Mouse (Mus musculus): ENCODE data around the gene Adamtsl5. TPM values are rescaled to one million over a fixed set of nuclear protein-coding genes. Genes with fewer than 3 reads are reported as not detected.

Adamtsl5 gene
- polyA plus RNA-seq, 1 experiment from 2014 or later = 12.2 TPM

DNA sequence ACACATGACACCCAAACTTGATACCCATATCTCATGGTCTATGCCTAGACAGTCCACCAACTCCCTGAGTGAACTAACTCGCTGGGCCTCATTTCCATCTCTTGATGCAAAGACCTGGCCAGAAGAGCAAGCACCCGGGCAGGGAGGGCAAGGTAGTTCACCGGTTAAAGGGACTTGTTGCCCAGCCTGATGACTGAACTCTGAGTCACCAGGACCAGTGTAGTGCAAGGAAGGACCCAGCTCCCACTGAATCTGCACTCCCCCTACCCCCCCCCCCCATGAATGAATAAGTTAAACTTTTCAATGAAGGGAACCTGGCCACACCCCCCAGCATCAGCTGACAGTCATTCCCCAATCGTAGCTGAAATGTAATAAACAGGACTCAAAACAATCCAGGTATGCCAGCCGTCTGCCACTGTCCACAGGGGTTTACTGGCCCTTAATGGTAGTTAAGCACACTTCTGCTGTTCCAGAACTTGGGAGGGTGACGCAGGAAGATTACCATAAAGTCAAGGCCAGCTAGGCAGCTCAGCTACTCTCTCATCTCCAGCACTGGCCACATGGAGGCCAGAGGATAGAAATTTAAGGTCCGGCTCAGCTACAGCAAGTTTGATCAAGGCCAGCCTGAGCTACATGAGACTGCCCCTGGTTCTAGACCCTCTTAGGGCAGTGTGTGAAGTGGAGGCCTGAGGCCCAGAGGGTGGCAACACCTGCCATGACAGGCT is 34.6 kb upstream of the Adamtsl5 start:
- TF ChIP-seq EP300 (optimal IDR thresholded peaks at IDR 0.05) (no peak), CTCF (IDR thresholded peaks at IDR 0.05; ENCODE audit: low read depth) (no peak)
- Histone ChIP-seq H3K9me3 (ENCODE audit: control insufficient read depth, low read length) (no peaks in the 10 kb centered on the region), H3K4me2 (replicated peaks; ENCODE audit: low read depth) (no peak overlapping the region), H3K4me1 (replicated peaks; ENCODE audit: control insufficient read depth, insufficient read depth) (peaks cover 12% of the 10 kb centered on the region; the same call in 1 of the 2 replicates), H3K27me3 (ENCODE audit: control insufficient read depth, insufficient read depth, low read length) (no peaks in the 10 kb centered on the region), H3K27ac (replicated peaks) (no peak overlapping the region), H3K4me3 (ENCODE audit: low read depth, low read length) (no peak overlapping the region), H3K36me3 (ENCODE audit: control insufficient read depth, insufficient read depth, low read length) (peaks cover 16% of the 10 kb centered on the region), H3K9ac (ENCODE audit: low read length) (no peak overlapping the region)
- DNase-seq (ENCODE audit: low spot score) = no peak
- no peak for ATAC-seq (ENCODE audit: low FRiP score, low TSS enrichment)
- 77% methylated on average over 7 of the region's 7 CpGs for WGBS

DNA sequence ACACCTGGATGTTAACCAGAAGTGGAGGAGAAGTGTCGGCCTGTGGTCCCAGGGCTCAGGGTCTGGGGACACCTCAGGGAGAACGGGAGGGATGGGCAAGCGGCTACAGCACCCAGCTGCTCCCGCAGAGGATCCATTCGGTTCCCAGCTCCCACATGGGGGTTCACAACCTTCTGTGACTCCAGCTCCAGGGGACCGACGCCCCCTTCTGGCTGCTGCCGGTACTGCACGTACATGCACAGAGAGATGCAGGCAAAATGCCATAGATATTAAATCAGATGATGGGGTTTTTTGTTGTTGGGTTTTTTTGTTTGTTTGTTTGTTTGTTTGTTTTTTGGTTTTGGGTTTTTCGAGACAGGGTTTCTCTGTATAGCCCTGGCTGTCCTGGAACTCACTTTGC is 29.5 kb upstream of the Adamtsl5 start:
- WGBS = 47% methylated on average over 10 of the region's 10 CpGs
- Histone ChIP-seq H3K4me1 (replicated peaks; ENCODE audit: control insufficient read depth, insufficient read depth) (no peaks in the 10 kb centered on the region), H3K4me3 (ENCODE audit: low read depth, low read length) (no peak overlapping the region), H3K9ac (ENCODE audit: low read length) (no peak overlapping the region), H3K36me3 (ENCODE audit: control insufficient read depth, insufficient read depth, low read length) (peaks cover 16% of the 10 kb centered on the region), H3K4me2 (replicated peaks; ENCODE audit: low read depth) (no peak overlapping the region), H3K27ac (replicated peaks) (no peak overlapping the region), H3K27me3 (ENCODE audit: control insufficient read depth, insufficient read depth, low read length) (no peaks in the 10 kb centered on the region), H3K9me3 (ENCODE audit: control insufficient read depth, low read length) (no peaks in the 10 kb centered on the region)
- DNase-seq (ENCODE audit: low spot score) (no peak), ATAC-seq (ENCODE audit: low FRiP score, low TSS enrichment) (no peak)
- TF ChIP-seq CTCF (IDR thresholded peaks at IDR 0.05; ENCODE audit: low read depth) = peak; percentile 73
- TF ChIP-seq EP300 (optimal IDR thresholded peaks at IDR 0.05) = no peak

DNA sequence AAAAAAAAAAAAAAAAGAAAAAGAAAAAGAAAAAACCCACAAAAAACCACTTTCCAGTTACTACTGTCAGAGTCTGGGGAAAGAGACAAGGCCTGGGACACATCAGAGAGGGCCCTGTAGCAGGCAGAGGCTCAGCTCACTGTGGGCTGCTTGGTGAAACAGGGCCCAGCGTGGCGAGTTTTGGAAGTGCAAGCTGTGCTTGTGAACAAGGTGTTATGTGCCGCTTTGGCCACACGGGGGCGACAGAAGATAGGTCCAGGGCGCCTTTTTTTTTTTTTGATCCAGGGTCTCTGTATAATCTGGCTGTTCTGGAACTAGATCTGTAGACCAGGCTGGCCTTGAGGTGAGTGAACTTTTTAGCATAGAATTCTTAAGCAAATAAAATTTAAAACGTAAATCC is 27.9 kb upstream of the Adamtsl5 start:
- H3K27ac ChIP-seq (replicated peaks) = no peak overlapping the region
- ATAC-seq (ENCODE audit: low FRiP score, low TSS enrichment) (peak; percentile 64; the same call in 1 of the 2 replicates), DNase-seq (ENCODE audit: low spot score) (peak; percentile 94)
- no peak overlapping the region for H3K9ac ChIP-seq (ENCODE audit: low read length)
- no peak for TF ChIP-seq EP300 (optimal IDR thresholded peaks at IDR 0.05)
- peak; percentile 91 for TF ChIP-seq CTCF (IDR thresholded peaks at IDR 0.05; ENCODE audit: low read depth)
- no peak overlapping the region for H3K4me3 ChIP-seq (ENCODE audit: low read depth, low read length)
- H3K9me3 ChIP-seq (ENCODE audit: control insufficient read depth, low read length) = no peaks in the 10 kb centered on the region
- 3% methylated on average over 7 of the region's 7 CpGs for WGBS
- no peak overlapping the region for H3K4me2 ChIP-seq (replicated peaks; ENCODE audit: low read depth)
- H3K27me3 ChIP-seq (ENCODE audit: control insufficient read depth, insufficient read depth, low read length) = no peaks in the 10 kb centered on the region
- H3K36me3 ChIP-seq (ENCODE audit: control insufficient read depth, insufficient read depth, low read length) = peaks cover 6% of the 10 kb centered on the region
- no peaks in the 10 kb centered on the region for H3K4me1 ChIP-seq (replicated peaks; ENCODE audit: control insufficient read depth, insufficient read depth)

DNA sequence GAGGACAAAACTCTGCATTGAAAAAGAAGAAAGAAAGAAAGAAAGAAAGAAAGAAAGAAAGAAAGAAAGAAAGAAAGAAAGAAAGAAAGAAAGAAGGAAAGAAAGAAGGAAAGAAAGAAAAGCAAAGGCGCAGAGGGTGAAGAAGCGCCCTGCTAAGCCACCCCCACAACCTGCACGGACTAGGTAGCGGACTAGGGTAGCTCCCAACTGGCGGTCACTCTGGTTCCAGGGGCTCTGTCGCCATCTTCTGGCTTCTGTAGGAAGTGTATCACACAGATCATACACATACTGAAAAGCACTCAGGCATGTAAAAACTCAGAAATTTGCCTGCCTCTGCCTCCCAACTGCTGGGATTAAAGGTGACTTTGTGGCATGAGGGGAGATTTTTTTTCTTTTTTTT is 25.9 kb upstream of the Adamtsl5 start:
- TF ChIP-seq EP300 (optimal IDR thresholded peaks at IDR 0.05) = no peak
- TF ChIP-seq CTCF (IDR thresholded peaks at IDR 0.05; ENCODE audit: low read depth) = peak; percentile 83
- no peak overlapping the region for H3K27ac ChIP-seq (replicated peaks)
- ATAC-seq (ENCODE audit: low FRiP score, low TSS enrichment) (peak; percentile 69), DNase-seq (ENCODE audit: low spot score) (peak; percentile 81)
- H3K27me3 ChIP-seq (ENCODE audit: control insufficient read depth, insufficient read depth, low read length) = no peaks in the 10 kb centered on the region
- H3K9ac ChIP-seq (ENCODE audit: low read length) = no peak overlapping the region
- 26% methylated on average over 6 of the region's 6 CpGs for WGBS
- H3K4me2 ChIP-seq (replicated peaks; ENCODE audit: low read depth) = no peak overlapping the region
- H3K4me3 ChIP-seq (ENCODE audit: low read depth, low read length) = no peak overlapping the region
- H3K9me3 ChIP-seq (ENCODE audit: control insufficient read depth, low read length) = no peaks in the 10 kb centered on the region
- H3K4me1 ChIP-seq (replicated peaks; ENCODE audit: control insufficient read depth, insufficient read depth) = no peaks in the 10 kb centered on the region
- no peaks in the 10 kb centered on the region for H3K36me3 ChIP-seq (ENCODE audit: control insufficient read depth, insufficient read depth, low read length)

DNA sequence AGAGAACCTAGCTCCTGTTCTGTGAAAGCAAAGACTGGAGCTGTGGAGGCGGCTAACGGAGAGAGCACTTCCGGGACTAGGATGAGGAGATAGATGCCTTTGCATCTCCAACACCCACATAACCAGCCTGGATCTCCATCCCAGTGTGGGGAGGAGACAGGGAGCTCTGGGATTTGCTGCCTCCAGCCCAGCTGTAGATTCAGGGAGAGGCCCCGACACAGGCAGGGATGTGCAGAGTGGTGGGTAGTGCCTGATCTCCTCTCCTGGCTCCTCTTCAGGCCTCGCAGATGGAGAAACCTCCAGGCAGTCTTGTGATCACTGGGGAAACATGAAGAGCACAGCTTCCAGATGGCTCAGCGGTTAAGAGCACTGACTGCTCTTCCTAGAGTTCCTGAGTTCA is 24.5 kb upstream of the Adamtsl5 start:
- TF ChIP-seq CTCF (IDR thresholded peaks at IDR 0.05; ENCODE audit: low read depth) = no peak
- no peak for TF ChIP-seq EP300 (optimal IDR thresholded peaks at IDR 0.05)
- Histone ChIP-seq H3K36me3 (ENCODE audit: control insufficient read depth, insufficient read depth, low read length) (no peaks in the 10 kb centered on the region), H3K4me3 (ENCODE audit: low read depth, low read length) (no peak overlapping the region), H3K27me3 (ENCODE audit: control insufficient read depth, insufficient read depth, low read length) (no peaks in the 10 kb centered on the region), H3K4me1 (replicated peaks; ENCODE audit: control insufficient read depth, insufficient read depth) (no peaks in the 10 kb centered on the region), H3K9me3 (ENCODE audit: control insufficient read depth, low read length) (no peaks in the 10 kb centered on the region), H3K27ac (replicated peaks) (no peak overlapping the region), H3K9ac (ENCODE audit: low read length) (no peak overlapping the region), H3K4me2 (replicated peaks; ENCODE audit: low read depth) (no peak overlapping the region)
- ATAC-seq (ENCODE audit: low FRiP score, low TSS enrichment) = no peak
- WGBS = 81% methylated on average over 6 of the region's 6 CpGs
- DNase-seq (ENCODE audit: low spot score) = no peak

DNA sequence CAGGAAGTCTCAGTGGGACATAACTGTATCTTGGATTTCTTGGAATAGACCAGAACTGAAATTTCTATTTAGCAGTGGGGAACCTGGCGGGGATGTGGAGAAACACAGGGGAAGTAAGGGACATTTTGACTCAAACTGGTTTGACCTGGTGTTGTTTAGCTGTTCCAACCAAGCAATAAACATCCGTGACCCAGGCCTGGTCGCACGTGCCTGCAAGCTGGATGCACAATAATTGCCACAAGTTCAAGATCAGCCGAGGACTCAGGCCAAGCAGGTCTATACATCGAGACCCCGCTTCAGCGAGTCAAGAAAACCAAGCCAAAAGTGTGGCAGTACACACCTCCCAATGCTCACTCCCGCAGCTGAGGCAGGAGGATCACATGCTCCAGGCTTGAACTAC is 23.8 kb upstream of the Adamtsl5 start:
- H3K9me3 ChIP-seq (ENCODE audit: control insufficient read depth, low read length) = no peaks in the 10 kb centered on the region
- peak overlapping the region; percentile 0; the same call in 1 of the 2 replicates for H3K4me2 ChIP-seq (replicated peaks; ENCODE audit: low read depth)
- H3K36me3 ChIP-seq (ENCODE audit: control insufficient read depth, insufficient read depth, low read length) = no peaks in the 10 kb centered on the region
- H3K27ac ChIP-seq (replicated peaks) = no peak overlapping the region
- TF ChIP-seq CTCF (IDR thresholded peaks at IDR 0.05; ENCODE audit: low read depth) (no peak), EP300 (optimal IDR thresholded peaks at IDR 0.05) (no peak)
- H3K4me1 ChIP-seq (replicated peaks; ENCODE audit: control insufficient read depth, insufficient read depth) = no peaks in the 10 kb centered on the region
- H3K4me3 ChIP-seq (ENCODE audit: low read depth, low read length) = no peak overlapping the region
- ATAC-seq (ENCODE audit: low FRiP score, low TSS enrichment) (no peak), DNase-seq (ENCODE audit: low spot score) (no peak)
- WGBS = 48% methylated on average over 9 of the region's 9 CpGs
- H3K9ac ChIP-seq (ENCODE audit: low read length) = no peak overlapping the region
- H3K27me3 ChIP-seq (ENCODE audit: control insufficient read depth, insufficient read depth, low read length) = no peaks in the 10 kb centered on the region
